In the genomic region with DNA sequence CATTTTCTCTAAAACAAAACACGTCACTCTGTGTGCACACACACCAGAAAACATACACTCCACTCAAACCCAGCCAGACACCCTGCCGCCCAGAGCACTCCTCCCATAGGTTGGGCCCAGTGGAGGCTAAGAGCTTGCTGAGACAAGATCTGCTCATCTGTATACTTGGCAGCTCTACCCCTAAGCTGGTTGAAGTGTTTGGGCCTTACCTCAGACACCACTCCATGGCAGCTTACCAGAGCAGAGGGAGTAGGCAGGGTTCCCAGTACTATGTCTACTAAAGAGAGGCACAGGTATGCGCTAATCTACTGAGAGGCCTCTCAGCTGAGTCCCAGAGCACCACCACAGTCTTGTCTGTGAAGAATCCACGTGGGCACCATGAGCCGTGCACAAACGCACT, we compare ENCODE assay signal across 12 mouse cellular contexts. TPM values are rescaled to one million over a fixed set of nuclear protein-coding genes. Genes with fewer than 3 reads are reported as not detected.
DNase-seq lines count a peak whose midpoint lies in the region; ATAC-seq and TF ChIP-seq lines count a peak whose summit lies in the region.
"Had no signal": no experiment of that assay in that cellular context is flagged by ENCODE, and none has a peak within 500 bp of the region (broad histone marks: within the 10 kb centered on the region; RNA-seq: fewer than 3 reads in every experiment).

No protein-coding gene starts in this region.

- H3K4me1 ChIP-seq in heart, adult 2 months (ENCODE audit: control insufficient read depth, insufficient read depth, low read length): peaks cover 36% of the 10 kb centered on the region
- peaks cover 67% of the 10 kb centered on the region for H3K4me1 ChIP-seq in limb, embryonic 15.5 days
- peaks cover 70% of the 10 kb centered on the region for H3K4me1 ChIP-seq in limb, embryonic 10.5 days
- H3K4me1 ChIP-seq in lung, postnatal 0 days (ENCODE audit: insufficient read depth, low read depth, low read length): peaks cover 25% of the 10 kb centered on the region; the same call in 1 of the 2 replicates
- H3K4me1 ChIP-seq in forebrain, embryonic 13.5 days: peaks cover 12% of the 10 kb centered on the region; the same call in 1 of the 2 replicates

- no peak; the same call in 1 of the 2 replicates for ATAC-seq in limb, embryonic 15.5 days (ENCODE audit: insufficient number of reproducible peaks, low FRiP score, low TSS enrichment, low read depth)
- peak; percentile 86 for ATAC-seq in lung, postnatal 0 days
- ATAC-seq in forebrain, embryonic 13.5 days: no peak

- no peaks in the 10 kb centered on the region for H3K79me2 ChIP-seq in heart, adult 2 months (replicated peaks; ENCODE audit: control insufficient read depth, insufficient read depth, low read length)

- 0 out of 2 replicates have a peak, but pooled peaks have one; percentile 34 for TF ChIP-seq EP300 in heart, adult 2 months (IDR thresholded peaks at IDR 0.05; ENCODE audit: insufficient read depth, low read depth, low read length)
- TF ChIP-seq EP300 in lung, postnatal 0 days (IDR thresholded peaks at IDR 0.05): 0 out of 2 replicates have a peak, but pooled peaks have one; percentile 27

- 54% methylated on average over 6 of the region's 6 CpGs for WGBS in heart, adult 2 months
- WGBS in limb, embryonic 15.5 days: 83% methylated on average over 6 of the region's 6 CpGs
- 90% methylated on average over 6 of the region's 6 CpGs for WGBS in limb, embryonic 10.5 days
- WGBS in lung, postnatal 0 days: 63% methylated on average over 6 of the region's 6 CpGs
- 90% methylated on average over 6 of the region's 6 CpGs for WGBS in forebrain, embryonic 13.5 days

- peak in 1 of 2 experiments; percentile 51 for DNase-seq in heart, adult 2 months
- DNase-seq in heart, postnatal 25 days (ENCODE audit: low spot score): no peak
- DNase-seq in limb, embryonic 10.5 days (ENCODE audit: low spot score): no peak
- DNase-seq in gonadal fat pad, adult 2 months (ENCODE audit: low read depth): peak; percentile 83
- DNase-seq in lung, postnatal 0 days (ENCODE audit: low spot score): peak; percentile 70
- DNase-seq in urinary bladder, postnatal 36 days (ENCODE audit: low spot score in 2 of 2): no peak
- DNase-seq: adrenal gland, postnatal 36 days; gastrocnemius, postnatal 14 days had no signal

- no peak overlapping the region for H3K4me2 ChIP-seq in limb, embryonic 15.5 days
- no peak overlapping the region for H3K4me2 ChIP-seq in lung, postnatal 0 days (replicated peaks; ENCODE audit: low read depth, low read length)
- H3K4me2 ChIP-seq in forebrain, embryonic 13.5 days: no peak overlapping the region
- H3K4me2 ChIP-seq: limb, embryonic 13.5 days had no signal

- intact Hi-C loops in heart, adult 2 months (cut with DNase I): loop anchor here (2.0 kb wide), 1 partner anchor 28 kb away; no protein-coding TSS in a partner anchor
- intact Hi-C loops in heart, postnatal 25 days (cut with DNase I): no loop called here

- H3K4me3 ChIP-seq in heart, adult 2 months: no peak overlapping the region
- no peak overlapping the region for H3K4me3 ChIP-seq in limb, embryonic 15.5 days
- no peak overlapping the region for H3K4me3 ChIP-seq in limb, embryonic 10.5 days
- H3K4me3 ChIP-seq in lung, postnatal 0 days (ENCODE audit: low read depth, low read length): no peak overlapping the region
- H3K4me3 ChIP-seq in forebrain, embryonic 13.5 days: no peak overlapping the region
- H3K4me3 ChIP-seq: forebrain, embryonic 10.5 days; limb, embryonic 13.5 days had no signal

- TF ChIP-seq POLR2A in heart, adult 2 months (IDR thresholded peaks at IDR 0.05; ENCODE audit: insufficient read depth, low read depth, low read length): no peak

- no peak for TF ChIP-seq CTCF in heart, adult 2 months (IDR thresholded peaks at IDR 0.05)
- no peak for TF ChIP-seq CTCF in lung, postnatal 0 days (IDR thresholded peaks at IDR 0.05)

- H3K9ac ChIP-seq in heart, adult 2 months (ENCODE audit: low read depth, low read length): no peak overlapping the region
- no peak overlapping the region for H3K9ac ChIP-seq in limb, embryonic 15.5 days
- H3K9ac ChIP-seq in lung, postnatal 0 days (replicated peaks; ENCODE audit: low read depth): no peak overlapping the region
- no peak overlapping the region for H3K9ac ChIP-seq in forebrain, embryonic 13.5 days
- H3K9ac ChIP-seq: limb, embryonic 13.5 days had no signal

- H3K9me3 ChIP-seq in limb, embryonic 15.5 days: no peaks in the 10 kb centered on the region
- no peaks in the 10 kb centered on the region for H3K9me3 ChIP-seq in limb, embryonic 10.5 days (replicated peaks)
- H3K9me3 ChIP-seq in lung, postnatal 0 days (ENCODE audit: low read length): no peaks in the 10 kb centered on the region
- no peaks in the 10 kb centered on the region for H3K9me3 ChIP-seq in forebrain, embryonic 13.5 days (replicated peaks)
- H3K9me3 ChIP-seq: forebrain, embryonic 10.5 days; limb, embryonic 13.5 days had no signal

- peak overlapping the region; percentile 76 for H3K27ac ChIP-seq in heart, adult 2 months
- peak overlapping the region; percentile 33; the same call in 1 of the 2 replicates for H3K27ac ChIP-seq in limb, embryonic 15.5 days
- H3K27ac ChIP-seq in limb, embryonic 10.5 days: no peak overlapping the region
- peak overlapping the region; percentile 64; the same call in 1 of the 2 replicates for H3K27ac ChIP-seq in lung, postnatal 0 days (ENCODE audit: low read length)
- no peak overlapping the region for H3K27ac ChIP-seq in forebrain, embryonic 13.5 days
- H3K27ac ChIP-seq: forebrain, embryonic 10.5 days; limb, embryonic 13.5 days had no signal

- peaks cover 4% of the 10 kb centered on the region; the same call in 1 of the 2 replicates for H3K36me3 ChIP-seq in heart, adult 2 months (ENCODE audit: control insufficient read depth, insufficient read depth, low read length)
- H3K36me3 ChIP-seq in limb, embryonic 15.5 days: no peaks in the 10 kb centered on the region
- H3K36me3 ChIP-seq in limb, embryonic 10.5 days: 0 out of 2 replicates have a peak, but pooled peaks cover 4% of the 10 kb centered on the region
- H3K36me3 ChIP-seq in lung, postnatal 0 days (ENCODE audit: insufficient read depth, low read length): no peaks in the 10 kb centered on the region
- H3K36me3 ChIP-seq in forebrain, embryonic 13.5 days (ENCODE audit: poor library complexity, severe bottlenecking): no peaks in the 10 kb centered on the region
- H3K36me3 ChIP-seq: forebrain, embryonic 10.5 days had no signal

- H3K27me3 ChIP-seq in heart, adult 2 months (ENCODE audit: control insufficient read depth, insufficient read depth, low read length): no peaks in the 10 kb centered on the region
- H3K27me3 ChIP-seq in limb, embryonic 15.5 days: no peaks in the 10 kb centered on the region
- H3K27me3 ChIP-seq in limb, embryonic 10.5 days (ENCODE audit: low read depth, poor library complexity, severe bottlenecking): no peaks in the 10 kb centered on the region
- no peaks in the 10 kb centered on the region for H3K27me3 ChIP-seq in lung, postnatal 0 days (replicated peaks; ENCODE audit: insufficient read depth, low read length)
- H3K27me3 ChIP-seq in forebrain, embryonic 13.5 days: no peaks in the 10 kb centered on the region
- H3K27me3 ChIP-seq: limb, embryonic 13.5 days had no signal

RNA-seq across cellular contexts. Expression of a gene that starts 10.8 kb away (rescaled TPM):
- 100 to 1,000 TPM in 1 of 2 experiments, 10 to 100 TPM in 1; 84.9 to 104 TPM for total RNA-seq in heart, adult 2 months (2021)
- polyA plus RNA-seq in heart, adult 2 months (2012; rRNA removed): 88.5 and 127 TPM in 2 replicates
- 100 to 1,000 TPM; 129 to 132 TPM for total RNA-seq in heart, postnatal 25 days (2021)
- polyA plus RNA-seq in limb, embryonic 15.5 days (2015; fragmentation: Nextera tagmentation; extraction: Ambion mirVana): 140 and 141 TPM in 2 replicates
- polyA plus RNA-seq in limb, embryonic 10.5 days (2016; fragmentation: Nextera tagmentation; extraction: Ambion mirVana): 61.2 and 78.5 TPM in 2 replicates
- 91.2 and 113 TPM in 2 replicates for polyA plus RNA-seq in gonadal fat pad, adult 2 months (2012; rRNA removed)
- 136 and 158 TPM in 2 replicates for polyA plus RNA-seq in lung, postnatal 0 days (2015; fragmentation: Nextera tagmentation; extraction: Ambion mirVana)
- polyA plus RNA-seq in forebrain, embryonic 13.5 days (2015; fragmentation: Nextera tagmentation; extraction: Ambion mirVana): 20.6 and 30.4 TPM in 2 replicates

Comparison
In these comparisons a context has a peak if more than half of its experiments do, and no peak if none do; other contexts are left out.
1. H3K27ac ChIP-seq: peak in heart, adult 2 months (single experiment), limb, embryonic 15.5 days (single experiment) and lung, postnatal 0 days (single experiment); none in limb, embryonic 10.5 days (single experiment) and forebrain, embryonic 13.5 days (single experiment).
2. DNase-seq: peak in gonadal fat pad, adult 2 months (single experiment) and lung, postnatal 0 days (single experiment); none in heart, postnatal 25 days (single experiment), limb, embryonic 10.5 days (single experiment) and urinary bladder, postnatal 36 days (0 of 2).